Mouse (Mus musculus): Measurements from ENCODE around the gene Catip.
"Not testable (repeated sequence)": the region's sequence is repeated elsewhere in the genome, so short reads cannot be mapped to it uniquely, and the experiment has no call there.

Catip gene

GRCm38 (mm10) chr1:74361812-74362211 lies at the start of gene Catip:
TSS of gene Catip (plus strand) at chr1:74362108.
- DNase-seq: peak; percentile 58 to 61

GRCm38 (mm10) chr1:74313049-74313692 lies 48.7 kb upstream of the Catip start:
- peak; percentile 63 to 72 for DNase-seq

GRCm38 (mm10) chr1:74314796-74315195 lies 47.1 kb upstream of the Catip start:
- no peak for DNase-seq

- DNase-seq: no peak
These were observed 45.6 kb upstream of the Catip start for GRCm38 (mm10) chr1:74316114-74316827.

GRCm38 (mm10) chr1:74318711-74319110 lies 43.2 kb upstream of the Catip start:
- no peak for DNase-seq

- no peak for DNase-seq
These were observed 40.5 kb upstream of the Catip start for GRCm38 (mm10) chr1:74321396-74321795.

- DNase-seq: not testable (repeated sequence)
These were observed 35.0 kb upstream of the Catip start for GRCm38 (mm10) chr1:74326916-74327315.

- DNase-seq: no peak
These were observed 31.9 kb upstream of the Catip start for GRCm38 (mm10) chr1:74329899-74330431.

- no peak for DNase-seq
These were observed 30.7 kb upstream of the Catip start for GRCm38 (mm10) chr1:74331046-74331681.

GRCm38 (mm10) chr1:74332241-74332763 lies 29.6 kb upstream of the Catip start:
- DNase-seq: peak; percentile 88

- DNase-seq: no peak
These were observed 29.0 kb upstream of the Catip start for GRCm38 (mm10) chr1:74332930-74333329.

GRCm38 (mm10) chr1:74334607-74335006 lies 27.3 kb upstream of the Catip start:
- no peak for DNase-seq

GRCm38 (mm10) chr1:74335033-74335432 lies 26.9 kb upstream of the Catip start:
- no peak for DNase-seq

- no peak for DNase-seq
These were observed 26.3 kb upstream of the Catip start for GRCm38 (mm10) chr1:74335436-74336170.

GRCm38 (mm10) chr1:74337241-74337771 lies 24.6 kb upstream of the Catip start:
- no peak for DNase-seq

- DNase-seq: no peak
These were observed 23.9 kb upstream of the Catip start for GRCm38 (mm10) chr1:74338013-74338412.

- no peak for DNase-seq
These were observed 23.3 kb upstream of the Catip start for GRCm38 (mm10) chr1:74338626-74339025.

- DNase-seq: no peak
These were observed 22.0 kb upstream of the Catip start for GRCm38 (mm10) chr1:74339917-74340316.

- DNase-seq: no peak
These were observed 21.5 kb upstream of the Catip start for GRCm38 (mm10) chr1:74340361-74340764.

- DNase-seq: not testable (repeated sequence)
These were observed 20.9 kb upstream of the Catip start for GRCm38 (mm10) chr1:74340992-74341391.

GRCm38 (mm10) chr1:74341898-74342297 lies 20.0 kb upstream of the Catip start:
- DNase-seq: no peak

- DNase-seq: no peak
These were observed 19.6 kb upstream of the Catip start for GRCm38 (mm10) chr1:74342308-74342707.

Data from B cell, adult 2 months (primary cell).